Mouse (Mus musculus) kidney, adult 11 months (tissue): ENCODE results near the gene Sema4f.
A peak's percentile ranks its signal among the peaks of the same experiment; 100 is the strongest.

Experiments
- DNase-seq: peaks from one replicate; pipeline ENCODE4 v3.0.0; 2022

Sema4f gene

GRCm38 (mm10) chr6:82913336-82914247 lies 26.0 kb downstream of the Sema4f start:
- no peak for DNase-seq

- no peak for DNase-seq
Measured at GRCm38 (mm10) chr6:82911303-82911702, 28.3 kb downstream of the Sema4f start.

GRCm38 (mm10) chr6:82909136-82909855 lies 30.3 kb downstream of the Sema4f start:
- no peak for DNase-seq

DNA sequence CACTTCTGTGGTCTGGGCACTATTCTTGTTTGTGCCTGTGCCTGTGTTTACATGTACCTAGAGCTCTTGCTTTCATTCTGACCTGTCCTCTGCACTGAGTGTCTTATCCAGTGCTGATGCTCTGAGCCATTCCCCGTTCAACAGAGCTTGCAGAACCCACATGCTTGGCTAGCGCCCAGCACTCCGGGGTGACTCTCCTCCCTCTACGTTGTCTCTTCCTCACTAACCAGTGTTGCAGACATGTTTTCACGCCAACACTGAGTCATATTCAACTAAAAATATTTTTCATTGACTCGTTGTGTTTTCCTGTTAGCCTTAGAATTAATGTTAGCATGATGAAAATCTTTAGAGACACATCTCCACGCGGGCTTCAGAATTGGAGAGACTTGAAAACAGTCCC lies 31.5 kb downstream of the Sema4f start:
- no peak for DNase-seq

- DNase-seq: no peak
Measured at GRCm38 (mm10) chr6:82906985-82907384, 32.6 kb downstream of the Sema4f start.

DNA sequence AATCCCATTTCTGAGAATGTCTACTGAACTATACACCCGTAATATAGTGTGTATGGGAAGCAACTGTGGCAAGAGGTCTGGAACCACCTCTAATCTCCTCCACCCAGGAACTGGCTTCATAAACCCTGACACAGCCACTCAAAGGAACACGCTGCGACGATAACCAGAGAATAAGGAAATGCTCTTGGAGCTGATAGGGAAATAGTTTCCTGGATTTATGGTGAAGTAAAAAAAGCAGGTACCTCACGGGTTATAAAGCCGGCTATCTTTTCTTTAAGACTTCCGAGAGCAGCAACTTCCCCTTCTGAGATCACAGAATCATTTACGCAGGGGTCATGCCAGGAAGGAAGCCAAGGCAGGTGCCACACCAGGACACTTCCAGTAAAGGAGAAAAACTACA lies 37.0 kb downstream of the Sema4f start:
- no peak for DNase-seq

GRCm38 (mm10) chr6:82898745-82899144 lies 40.8 kb downstream of the Sema4f start:
- no peak for DNase-seq

- no peak for DNase-seq
Measured at GRCm38 (mm10) chr6:82898227-82898626, 41.3 kb downstream of the Sema4f start.

- DNase-seq: no peak
Measured at GRCm38 (mm10) chr6:82897311-82897710, 42.3 kb downstream of the Sema4f start.

DNA sequence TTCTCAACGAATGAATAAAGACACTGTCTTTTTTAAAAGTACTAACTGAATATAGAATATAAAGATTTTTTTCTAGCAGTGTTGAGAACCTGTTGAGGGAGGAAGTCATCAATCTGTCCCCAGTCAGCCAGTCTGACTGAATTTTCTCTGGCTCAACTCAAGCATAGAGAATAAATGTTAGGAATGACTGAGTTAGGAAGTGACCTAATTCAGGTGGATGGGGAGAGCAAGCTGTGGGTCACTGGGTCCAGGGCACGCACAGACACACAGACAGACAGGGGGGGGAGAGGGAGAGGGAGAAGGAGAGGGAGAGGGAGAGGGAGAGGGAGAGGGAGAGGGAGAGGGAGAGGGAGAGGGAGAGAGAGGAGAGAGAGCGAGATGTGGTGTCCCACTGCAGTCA lies 46.2 kb downstream of the Sema4f start:
- DNase-seq: no peak

DNA sequence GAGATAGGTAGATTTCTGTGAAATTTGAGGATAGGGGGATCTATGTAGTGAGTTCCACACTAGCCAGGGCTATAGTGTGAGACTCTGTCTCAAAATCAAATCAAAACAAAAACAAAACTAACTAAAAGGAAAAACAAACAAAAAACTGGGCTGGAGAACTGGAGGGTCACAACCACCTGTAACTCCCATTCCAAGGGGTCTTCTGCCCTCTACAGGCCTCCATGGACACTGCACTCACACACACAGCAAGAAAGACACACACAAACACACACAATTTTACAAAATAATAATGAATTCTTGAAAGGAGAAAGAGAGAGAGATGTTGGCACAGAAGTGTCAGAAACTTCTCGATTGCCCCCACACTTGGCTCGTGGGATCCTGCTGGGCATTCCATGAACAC lies 47.0 kb downstream of the Sema4f start:
- no peak for DNase-seq

- no peak for DNase-seq
Measured at GRCm38 (mm10) chr6:82891488-82891887, 48.1 kb downstream of the Sema4f start.

DNA sequence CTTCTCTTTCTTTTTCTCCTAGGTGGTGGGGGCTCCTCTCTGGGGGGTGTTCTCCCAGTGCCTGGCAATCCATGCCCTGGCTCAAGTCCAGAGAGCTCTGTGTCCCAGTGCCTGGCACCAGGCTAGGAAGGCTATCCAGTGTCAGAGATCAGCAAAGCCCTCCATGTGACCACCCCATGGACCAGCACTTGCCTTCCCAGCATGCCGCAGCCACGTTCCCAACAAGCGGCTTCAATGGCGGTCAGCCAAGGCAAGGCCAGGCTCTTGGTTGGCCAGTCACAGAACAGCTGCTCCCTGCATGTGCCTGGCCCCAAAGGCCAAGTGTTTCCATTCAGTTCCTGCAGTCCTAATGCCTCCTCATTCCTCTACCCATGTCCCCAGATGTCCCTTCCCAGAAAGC lies 53.2 kb downstream of the Sema4f start:
- peak; percentile 12 for DNase-seq

GRCm38 (mm10) chr6:82885909-82886308 lies 53.7 kb downstream of the Sema4f start:
- DNase-seq: no peak

DNA sequence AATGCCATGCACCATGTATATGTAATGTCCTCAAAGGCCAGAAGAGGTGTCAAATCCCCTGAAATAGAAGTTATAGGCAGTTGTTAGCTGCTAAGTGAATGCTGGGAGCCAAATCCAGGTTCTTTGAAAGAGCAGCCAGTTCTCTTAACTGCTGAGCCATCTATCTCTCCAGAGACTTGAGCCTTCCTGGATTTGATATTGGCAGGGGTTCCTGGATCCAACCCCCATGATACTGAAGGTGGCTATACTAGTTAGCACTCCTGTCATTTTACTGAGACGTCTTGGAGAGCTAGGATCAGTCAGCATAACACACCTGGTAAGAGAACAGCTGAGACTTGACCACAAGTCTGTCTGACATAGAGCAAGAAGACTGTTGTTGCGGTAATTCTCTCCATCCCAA lies 54.1 kb downstream of the Sema4f start:
- DNase-seq: no peak

GRCm38 (mm10) chr6:82884570-82884969 lies 55.0 kb downstream of the Sema4f start:
- DNase-seq: no peak

DNA sequence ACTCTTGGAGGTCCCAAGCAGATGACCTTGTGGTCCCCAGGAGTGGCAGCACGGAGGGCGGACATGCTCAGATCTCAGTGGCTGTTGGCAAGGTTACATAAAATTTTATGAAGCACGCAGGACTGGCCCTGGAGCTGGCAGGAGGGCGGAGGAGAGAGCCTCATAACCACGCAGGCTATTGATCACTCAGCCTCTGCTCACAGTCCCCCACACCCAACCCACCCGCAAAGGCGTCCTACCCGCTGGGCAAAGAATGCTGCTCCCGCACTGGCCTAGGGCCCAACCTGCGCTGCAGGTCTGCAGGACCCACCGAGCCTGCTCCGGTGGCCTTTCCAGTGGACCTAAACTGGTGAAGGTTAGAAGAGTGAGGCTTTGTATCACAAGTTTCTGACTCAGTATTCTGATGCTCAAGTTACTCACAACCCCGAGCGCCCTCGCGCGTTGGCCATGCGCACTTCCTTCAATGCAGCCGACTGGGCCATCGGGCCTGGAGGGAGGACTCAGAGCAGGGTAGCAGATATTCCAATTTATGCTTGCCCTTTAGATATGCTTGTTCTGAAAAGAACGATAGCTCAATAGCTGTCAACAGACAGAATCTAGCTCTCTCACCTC lies 58.0 kb downstream of the Sema4f start:
- DNase-seq: peak; percentile 12

DNA sequence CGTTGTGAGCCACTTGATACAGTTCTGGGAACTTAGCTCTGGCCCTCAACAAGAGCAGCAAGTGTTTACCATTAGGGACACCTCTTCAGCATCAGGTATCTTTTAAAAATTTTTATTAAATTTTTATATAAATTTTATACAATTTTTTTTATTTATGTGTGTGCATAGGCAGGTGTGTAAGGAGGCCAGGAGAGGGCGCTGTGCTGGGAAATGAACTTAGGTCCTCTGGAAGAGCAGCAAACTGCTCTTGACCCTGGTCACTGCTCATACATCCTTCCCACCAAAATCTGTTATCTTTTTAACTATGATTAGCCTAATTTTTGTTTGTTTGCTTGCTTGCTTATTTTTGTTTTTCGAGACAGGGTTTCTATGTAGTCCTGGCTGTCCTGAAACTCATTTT lies 58.8 kb downstream of the Sema4f start:
- no peak for DNase-seq

- no peak for DNase-seq
Measured at GRCm38 (mm10) chr6:82879463-82880089, 60.0 kb downstream of the Sema4f start.

DNA sequence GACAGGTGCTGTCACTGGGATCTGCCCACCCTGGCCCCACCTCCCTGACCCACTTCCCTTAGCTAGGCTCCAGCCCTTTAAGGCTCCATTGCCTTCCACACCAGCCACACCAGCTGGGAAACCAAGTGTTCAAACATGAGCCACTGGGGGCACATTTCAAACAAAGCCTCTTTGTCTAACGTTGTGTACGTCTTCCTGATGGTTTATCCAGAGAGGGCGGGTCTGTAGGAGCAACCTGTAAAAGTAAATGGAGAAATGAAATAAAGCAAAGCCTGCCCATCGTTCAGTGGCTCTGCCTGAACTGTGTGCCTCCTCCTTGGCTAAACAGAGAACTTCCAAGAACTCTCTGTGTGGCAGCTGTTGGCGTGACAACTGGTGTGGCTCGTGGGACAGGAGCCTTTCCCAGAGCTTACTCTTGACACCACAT lies 64.0 kb downstream of the Sema4f start:
- DNase-seq: no peak

DNA sequence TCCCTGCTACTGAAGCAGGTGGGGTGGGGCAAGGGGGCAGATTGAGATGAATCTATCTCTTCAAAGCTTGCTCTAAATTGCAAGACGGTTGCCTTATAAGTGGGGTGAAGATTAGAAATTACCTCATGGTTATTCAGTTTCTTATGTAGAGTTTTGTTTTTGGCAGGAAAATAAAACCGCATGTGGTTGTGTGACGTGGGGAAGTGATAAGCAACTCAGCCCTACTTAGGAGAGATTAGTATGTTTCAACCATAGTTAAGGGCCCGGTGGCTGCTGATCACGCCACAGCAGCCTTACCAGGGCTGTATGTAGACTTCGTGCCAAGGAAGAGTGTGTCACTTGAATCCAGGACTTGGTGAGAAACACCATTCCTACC lies 67.2 kb downstream of the Sema4f start:
- DNase-seq: no peak

- no peak for DNase-seq
Measured at GRCm38 (mm10) chr6:82871632-82872331, 67.8 kb downstream of the Sema4f start.

- DNase-seq: no peak
Measured at GRCm38 (mm10) chr6:82868476-82868875, 71.1 kb downstream of the Sema4f start.
